Mouse (Mus musculus) kidney, adult 2 months (tissue): ENCODE data around the gene Lrfn3. TPM values are rescaled to one million over a fixed set of nuclear protein-coding genes. Genes with fewer than 3 reads are reported as not detected.

Experiments used
- DNase-seq: peaks from one replicate; pipeline ENCODE4 v3.0.0; 2021
- H3K27ac ChIP-seq: fragments of 200-500 bp; 2 replicates; pipeline ENCODE4 v1.5.1; 2012; ENCODE audit warnings: low read depth, low read length, control low read depth, inconsistent platforms; ENCODE audit not compliant: insufficient read depth
- H3K27me3 ChIP-seq: fragments of 200-500 bp; replicated peaks from 2 replicates; pipeline ENCODE4 v1.6.1; 2012; ENCODE audit warnings: mild to moderate bottlenecking, moderate library complexity, low read length, inconsistent platforms; ENCODE audit not compliant: control insufficient read depth, insufficient read depth
- H3K36me3 ChIP-seq: fragments of 200-500 bp; 2 replicates; pipeline ENCODE4 v1.6.1; 2012; ENCODE audit warnings: mild to moderate bottlenecking, moderate library complexity, low read length, inconsistent platforms; ENCODE audit not compliant: control insufficient read depth, insufficient read depth
- H3K4me1 ChIP-seq: fragments of 200-500 bp; 2 replicates; pipeline ENCODE4 v1.6.1; 2011; ENCODE audit warnings: low read length; ENCODE audit not compliant: control insufficient read depth, insufficient read depth
- H3K4me3 ChIP-seq: fragments of 200-500 bp; 2 replicates; pipeline ENCODE4 v1.5.1; 2011; ENCODE audit warnings: mild to moderate bottlenecking, low read depth, low read length, control low read depth; ENCODE audit not compliant: insufficient read depth
- CTCF ChIP-seq: fragments of 200-500 bp; conservative IDR thresholded peaks from 2 replicates; pipeline ENCODE4 v1.5.1; 2011; ENCODE audit warnings: low read depth, mild to moderate bottlenecking, control low read depth, low read length, moderate library complexity, mixed read lengths; ENCODE audit not compliant: insufficient read depth, insufficient read length
- POLR2A ChIP-seq: fragments of 200-500 bp; IDR thresholded peaks from one replicate; pipeline ENCODE4 v1.6.1; 2011; ENCODE audit warnings: low read depth, low read length, control low read depth
- WGBS: fragments of 180-500 bp; shearing (Covaris S2); methylation state at CpG from one replicate; pipeline ENCODE4 v1.1.7; 2018; 5-methylcytosine and 5-hydroxymethylcytosine counted together
- polyA plus RNA-seq: library from polyadenylated mRNA; depleted of rRNA; stranded (reverse); fragments of >200 nt; gene quantifications from 2 replicates; pipeline ENCODE4 v1.2.3, GENCODE M21; 2012

Lrfn3 gene
- polyA plus RNA-seq, 1 experiment = 9.6 TPM

GRCm38 (mm10) chr7:30393631-30394030 is 31.1 kb upstream of the Lrfn3 start:
- H3K4me3 ChIP-seq = no peak overlapping the region

DNA sequence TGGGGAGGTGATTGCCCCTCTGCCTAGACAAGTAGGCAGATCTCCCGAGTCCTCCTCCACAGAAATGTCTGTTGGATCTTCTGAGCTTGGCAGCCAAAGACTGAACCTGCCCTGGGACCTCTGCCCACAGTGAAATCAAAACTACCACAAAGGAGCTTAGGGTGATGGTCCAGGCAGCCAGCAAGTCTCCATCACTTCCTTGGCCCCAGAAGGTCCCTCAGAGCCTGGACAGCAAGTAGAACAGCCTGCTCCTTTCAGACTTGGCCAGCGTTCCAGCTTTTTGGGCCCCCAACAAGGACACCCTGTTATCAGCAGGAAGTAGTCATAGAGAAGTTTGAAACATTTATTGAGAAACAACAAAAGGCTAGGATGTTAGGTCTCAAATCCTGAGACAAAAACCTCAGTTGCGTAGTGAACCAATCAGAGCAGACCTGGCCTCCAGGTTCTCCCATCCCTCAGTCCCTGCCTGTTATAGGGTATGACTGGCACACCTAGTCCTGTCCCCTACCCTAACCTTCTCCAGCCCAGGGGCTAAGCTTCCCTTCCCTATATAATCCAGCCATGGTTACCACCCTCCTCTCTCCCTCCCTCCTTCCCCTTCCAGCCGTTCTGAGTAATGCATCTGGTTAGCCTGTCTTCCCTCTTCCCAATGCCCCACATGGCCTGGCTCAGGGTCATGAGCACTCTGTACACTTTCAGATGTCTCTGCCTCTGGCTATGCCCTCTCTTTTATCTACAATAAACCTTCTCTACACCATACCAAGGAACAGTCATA is 30.4 kb upstream of the Lrfn3 start:
- no peak for DNase-seq
- whole genome bisulfite sequencing = 59% methylated on average over 4 of the region's 4 CpGs
- no peak overlapping the region for H3K4me3 ChIP-seq
- H3K27ac ChIP-seq = no peak overlapping the region
- no peaks in the 10 kb centered on the region for H3K4me1 ChIP-seq
- H3K27me3 ChIP-seq = no peaks in the 10 kb centered on the region
- no peaks in the 10 kb centered on the region for H3K36me3 ChIP-seq
- TF ChIP-seq POLR2A = no peak
- TF ChIP-seq CTCF = no peak

More at GRCm38 (mm10) chr7:30393631-30394030, 31.1 kb upstream of the Lrfn3 start:
- DNase-seq = no peak
- H3K27me3 ChIP-seq = no peaks in the 10 kb centered on the region
- TF ChIP-seq CTCF (no peak), POLR2A (no peak)
- H3K36me3 ChIP-seq = no peaks in the 10 kb centered on the region
- no peaks in the 10 kb centered on the region for H3K4me1 ChIP-seq
- H3K27ac ChIP-seq = no peak overlapping the region
- 81% methylated on average over 4 of the region's 4 CpGs for WGBS

- H3K27me3 ChIP-seq = no peaks in the 10 kb centered on the region
- 83% methylated on average over 9 of the region's 9 CpGs for WGBS
- no peak for DNase-seq
- H3K4me1 ChIP-seq = no peaks in the 10 kb centered on the region
- H3K36me3 ChIP-seq = no peaks in the 10 kb centered on the region
- no peak overlapping the region for H3K4me3 ChIP-seq
- H3K27ac ChIP-seq = no peak overlapping the region
- TF ChIP-seq CTCF = no peak
- TF ChIP-seq POLR2A = no peak
These were observed 21.5 kb upstream of the Lrfn3 start for GRCm38 (mm10) chr7:30384106-30384505.

- 41% methylated on average over 5 of the region's 5 CpGs for WGBS
- no peaks in the 10 kb centered on the region for H3K4me1 ChIP-seq
- H3K4me3 ChIP-seq = no peak overlapping the region
- no peak overlapping the region for H3K27ac ChIP-seq
- H3K27me3 ChIP-seq = no peaks in the 10 kb centered on the region
- no peak for DNase-seq
- H3K36me3 ChIP-seq = no peaks in the 10 kb centered on the region
- TF ChIP-seq POLR2A (no peak), CTCF (no peak)
These were observed 17.5 kb upstream of the Lrfn3 start for GRCm38 (mm10) chr7:30380061-30380460.

GRCm38 (mm10) chr7:30373501-30373962 is 11.0 kb upstream of the Lrfn3 start:
- Histone ChIP-seq H3K4me1 (no peaks in the 10 kb centered on the region), H3K4me3 (peak overlapping the region; percentile 64), H3K27ac (no peak overlapping the region), H3K27me3 (no peaks in the 10 kb centered on the region), H3K36me3 (no peaks in the 10 kb centered on the region)
- no peak for TF ChIP-seq POLR2A
- peak; percentile 99; the same call in 1 of the 2 replicates for TF ChIP-seq CTCF
- peak; percentile 97 for DNase-seq
- 1% methylated on average over 21 of the region's 21 CpGs for WGBS

- Histone ChIP-seq H3K27ac (no peak overlapping the region), H3K36me3 (no peaks in the 10 kb centered on the region), H3K27me3 (no peaks in the 10 kb centered on the region), H3K4me1 (no peaks in the 10 kb centered on the region), H3K4me3 (no peak overlapping the region)
- DNase-seq = no peak
- TF ChIP-seq CTCF (no peak), POLR2A (no peak)
- WGBS = 78% methylated on average over 2 of the region's 2 CpGs
These were observed 4.9 kb upstream of the Lrfn3 start for GRCm38 (mm10) chr7:30367466-30367865.

DNA sequence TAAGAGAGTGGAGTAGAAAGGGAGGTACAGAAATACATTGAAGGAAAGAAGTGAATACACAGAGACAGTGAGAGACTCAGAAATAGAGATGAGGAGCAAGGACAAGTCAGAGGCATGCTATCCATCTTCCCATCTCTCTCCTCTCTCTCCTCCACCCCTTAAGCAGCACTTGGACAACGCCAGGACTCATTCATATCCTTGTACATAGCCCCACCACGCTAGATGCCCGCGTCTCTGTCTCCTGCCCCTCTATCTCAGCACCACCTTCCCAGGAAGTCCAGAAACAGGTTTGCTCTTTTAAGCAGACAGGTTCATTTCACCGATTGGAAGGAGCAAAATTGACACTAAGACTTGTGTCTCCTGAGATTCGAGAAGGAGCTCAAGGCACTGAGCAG is 769 bp upstream of the Lrfn3 start:
- Histone ChIP-seq H3K27ac (no peak overlapping the region), H3K27me3 (no peaks in the 10 kb centered on the region), H3K36me3 (no peaks in the 10 kb centered on the region), H3K4me1 (peaks cover 5% of the 10 kb centered on the region; the same call in 1 of the 2 replicates), H3K4me3 (peak overlapping the region; percentile 70; the same call in 1 of the 2 replicates)
- no peak for DNase-seq
- TF ChIP-seq CTCF (no peak), POLR2A (no peak)
- 42% methylated on average over 6 of the region's 6 CpGs for WGBS
